7 mouse cellular contexts compared by ENCODE assay signal in genomic region chr2:6220141-6220805, GRCm38 (mm10). TPM values are rescaled to one million over a fixed set of nuclear protein-coding genes. Genes with fewer than 3 reads are reported as not detected.
DNase-seq lines count a peak whose midpoint lies in the region; ATAC-seq and TF ChIP-seq lines count a peak whose summit lies in the region.

No protein-coding gene starts in this region.

- H3K27ac ChIP-seq in gastrocnemius, adult 2 months: no peak overlapping the region
- no peak overlapping the region for H3K27ac ChIP-seq in midbrain, embryonic 12.5 days (replicated peaks)
- H3K27ac ChIP-seq in spleen, adult 2 months (ENCODE audit: insufficient read depth, low read length): no peak overlapping the region

- H3K36me3 ChIP-seq in midbrain, embryonic 12.5 days: no peaks in the 10 kb centered on the region
- no peaks in the 10 kb centered on the region for H3K36me3 ChIP-seq in spleen, adult 2 months (ENCODE audit: control insufficient read depth, insufficient read depth, low read length)

- intact Hi-C loops in gastrocnemius, adult 2 months (cut with DNase I): loop anchor here (1.0 kb wide), 1 partner anchor 185 kb away; no protein-coding TSS in a partner anchor
- intact Hi-C loops in left cerebral cortex, postnatal 4 days (cut with DNase I): loop anchor here (2.0 to 10.0 kb wide), 2 partner anchors 105 to 185 kb away; partner anchors contain the start of gene Usp6nl

- no peak overlapping the region for H3K4me3 ChIP-seq in gastrocnemius, adult 2 months
- H3K4me3 ChIP-seq in midbrain, embryonic 12.5 days: no peak overlapping the region
- H3K4me3 ChIP-seq in spleen, adult 2 months (ENCODE audit: extremely low read depth, insufficient read depth, insufficient read length): no peak overlapping the region

- H3K27me3 ChIP-seq in midbrain, embryonic 12.5 days: peaks cover 10% of the 10 kb centered on the region; the same call in 1 of the 2 replicates
- H3K27me3 ChIP-seq in spleen, adult 2 months (ENCODE audit: control insufficient read depth, insufficient read depth, low read length): no peaks in the 10 kb centered on the region

- peak; percentile 81 to 88 for DNase-seq in cerebellum, postnatal 36 days
- peak; percentile 77 for DNase-seq in gastrocnemius, adult 2 months
- peak; percentile 59 for DNase-seq in kidney, adult 11 months
- peak; percentile 80 for DNase-seq in left cerebral cortex, postnatal 4 days
- peak; percentile 67 to 81 for DNase-seq in spleen, adult 2 months (ENCODE audit: low read depth in 1 of 2, low spot score in 2 of 2)

- H3K9ac ChIP-seq in midbrain, embryonic 12.5 days (replicated peaks): no peak overlapping the region

- peaks cover 7% of the 10 kb centered on the region; the same call in 1 of the 2 replicates for H3K9me3 ChIP-seq in midbrain, embryonic 12.5 days

- no peak overlapping the region for H3K4me2 ChIP-seq in midbrain, embryonic 12.5 days (replicated peaks)

- peak; percentile 96 for TF ChIP-seq CTCF in gastrocnemius, adult 2 months (IDR thresholded peaks at IDR 0.05)
- TF ChIP-seq CTCF in spleen, adult 2 months (IDR thresholded peaks at IDR 0.05; ENCODE audit: extremely low read depth, insufficient read depth, insufficient read length, insufficient replicate concordance): peak; percentile 77; the same call in 1 of the 2 replicates

- TF ChIP-seq POLR2A in spleen, adult 2 months (IDR thresholded peaks at IDR 0.05; ENCODE audit: low read depth, low read length): no peak

- WGBS in midbrain, embryonic 12.5 days: 18% methylated on average over 4 of the region's 4 CpGs
- 8% methylated on average over 4 of the region's 4 CpGs for WGBS in spleen, adult 2 months

- no peaks in the 10 kb centered on the region for H3K4me1 ChIP-seq in midbrain, embryonic 12.5 days
- H3K4me1 ChIP-seq in spleen, adult 2 months (ENCODE audit: control insufficient read depth, insufficient read depth, insufficient read length): no peaks in the 10 kb centered on the region

- peak; percentile 100 for ATAC-seq in activated CD4-positive, CD25-positive, alpha-beta regulatory T cell, adult 4 months
- peak; percentile 85 for ATAC-seq in midbrain, embryonic 12.5 days (ENCODE audit: low FRiP score, low read depth)

RNA-seq across cellular contexts. Expression of gene Echdc3, which starts 7.4 kb away (rescaled TPM):
- polyA plus RNA-seq in activated CD4-positive, CD25-positive, alpha-beta regulatory T cell, adult 4 months (2017; shearing (Covaris generic)): not detected
- 1 to 10 TPM; 5.3 to 6.5 TPM for total RNA-seq in gastrocnemius, adult 2 months (2021)
- under 1 TPM; 0.60 to 0.68 TPM for total RNA-seq in left cerebral cortex, postnatal 4 days (2021)
- 2.7 and 2.9 TPM in 2 replicates for polyA plus RNA-seq in midbrain, embryonic 12.5 days (2016; fragmentation: Nextera tagmentation; extraction: Ambion mirVana)
- 1.5 and 1.8 TPM in 2 replicates for polyA plus RNA-seq in spleen, adult 2 months (2012; rRNA removed)
